Mouse (Mus musculus): Measurements from ENCODE around the gene Trp53inp2.

Gene Trp53inp2

GRCm38 (mm10) chr2:155385731-155386533 lies 5.1 kb downstream of the Trp53inp2 start:
- no peak for DNase-seq

DNA sequence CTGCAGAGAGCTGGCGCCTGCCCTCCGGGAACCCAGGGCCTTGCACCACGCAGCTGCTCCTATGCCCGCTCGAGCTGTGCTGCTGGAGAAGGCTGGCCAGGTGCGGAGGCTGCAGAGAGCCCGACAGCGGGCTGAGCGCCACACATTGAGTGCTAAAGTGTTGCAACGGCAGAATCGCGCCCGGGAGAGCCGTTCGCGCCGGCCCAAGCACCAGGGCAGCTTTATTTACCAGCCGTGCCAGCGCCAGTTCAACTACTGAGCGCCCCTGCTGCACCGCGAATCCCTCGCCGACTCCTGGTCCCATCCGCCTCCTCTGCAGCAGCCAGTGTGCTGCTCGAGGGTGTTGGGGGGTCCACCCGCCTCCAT lies 5.7 kb downstream of the Trp53inp2 start:
- DNase-seq = peak; percentile 4

DNA sequence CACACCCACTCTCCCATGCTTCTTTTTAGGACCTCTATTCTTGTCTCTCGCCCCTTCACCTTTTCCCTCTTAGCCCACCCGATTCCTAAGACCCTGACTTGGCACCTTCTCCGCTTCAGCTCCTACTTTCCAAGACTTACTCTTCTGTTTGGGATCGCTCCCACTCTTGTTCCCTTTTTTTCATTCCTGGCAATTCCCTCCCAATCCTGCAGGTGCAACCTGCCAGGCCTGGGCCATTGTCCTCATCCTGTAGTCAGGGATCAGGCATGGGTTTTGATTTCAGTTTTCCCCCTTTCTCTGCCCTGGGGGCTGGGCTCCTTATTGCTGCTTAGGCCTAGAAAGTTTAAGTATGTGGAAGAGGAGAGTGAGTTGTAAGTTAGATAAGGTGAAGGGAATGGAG lies 6.2 kb downstream of the Trp53inp2 start:
- no peak for DNase-seq

- DNase-seq = no peak
These were observed 7.7 kb downstream of the Trp53inp2 start for GRCm38 (mm10) chr2:155388573-155388972.

- DNase-seq = no peak
These were observed 13.7 kb downstream of the Trp53inp2 start for GRCm38 (mm10) chr2:155394586-155394985.

DNA sequence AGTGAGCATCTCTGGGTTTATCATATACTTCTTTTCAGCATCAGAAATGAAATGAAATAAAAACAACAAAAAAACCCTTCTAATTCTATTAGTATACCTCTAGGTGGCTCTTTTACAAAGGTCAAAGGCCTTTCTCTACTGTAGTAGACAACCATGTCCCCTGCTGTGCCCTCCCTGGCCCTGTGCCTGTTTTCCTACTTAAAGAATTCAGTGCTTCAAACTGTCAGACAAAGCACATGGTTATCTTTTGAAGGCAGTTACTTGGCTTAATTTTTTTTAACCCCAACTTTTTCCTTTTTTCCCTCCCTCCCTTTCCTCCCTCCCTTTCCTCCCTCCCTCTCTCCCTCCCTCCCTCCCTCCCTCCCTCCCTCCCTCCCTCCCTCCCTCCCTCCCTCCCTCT lies 19.4 kb downstream of the Trp53inp2 start:
- DNase-seq = no peak

DNA sequence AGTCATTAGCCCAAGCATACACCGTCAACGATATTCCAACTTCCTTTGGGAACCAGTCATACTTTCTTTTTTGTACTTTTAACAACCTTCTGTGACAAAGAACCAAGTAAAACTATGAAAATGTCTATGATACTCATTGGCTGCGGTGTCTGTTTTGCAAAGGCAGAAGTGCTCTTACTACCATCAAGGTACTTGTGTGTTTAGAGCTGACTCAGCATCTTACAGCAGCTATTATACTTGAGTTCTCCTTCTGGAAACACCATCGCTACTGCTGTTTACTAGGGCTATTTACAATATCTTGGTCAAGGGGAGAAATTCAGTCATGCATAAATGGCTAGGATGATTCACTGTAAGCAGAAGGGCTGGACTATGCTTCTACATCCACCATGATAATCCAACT lies 21.1 kb downstream of the Trp53inp2 start:
- DNase-seq = no peak

GRCm38 (mm10) chr2:155404635-155405034 lies 23.8 kb downstream of the Trp53inp2 start:
- DNase-seq = no peak

DNA sequence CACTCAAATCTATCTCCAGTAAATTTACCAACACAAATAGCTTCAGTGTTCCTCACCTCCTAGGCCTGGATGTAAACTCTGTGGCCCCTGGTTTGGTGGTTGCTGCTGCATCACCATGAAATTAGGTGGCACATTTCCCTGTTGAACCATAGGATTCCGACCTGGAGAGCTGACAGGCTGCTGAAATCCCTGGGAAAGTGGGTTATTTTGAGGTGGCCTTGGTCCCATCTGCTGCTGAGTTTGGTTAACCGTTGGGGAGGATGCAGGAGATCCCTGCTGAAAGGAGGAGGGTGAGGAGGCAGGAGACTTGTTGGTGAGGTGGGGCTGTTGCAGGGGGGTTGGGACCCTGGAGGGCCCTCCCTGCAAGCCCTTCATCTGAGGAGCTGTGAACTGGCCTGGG lies 40.1 kb downstream of the Trp53inp2 start:
- no peak for DNase-seq

DNA sequence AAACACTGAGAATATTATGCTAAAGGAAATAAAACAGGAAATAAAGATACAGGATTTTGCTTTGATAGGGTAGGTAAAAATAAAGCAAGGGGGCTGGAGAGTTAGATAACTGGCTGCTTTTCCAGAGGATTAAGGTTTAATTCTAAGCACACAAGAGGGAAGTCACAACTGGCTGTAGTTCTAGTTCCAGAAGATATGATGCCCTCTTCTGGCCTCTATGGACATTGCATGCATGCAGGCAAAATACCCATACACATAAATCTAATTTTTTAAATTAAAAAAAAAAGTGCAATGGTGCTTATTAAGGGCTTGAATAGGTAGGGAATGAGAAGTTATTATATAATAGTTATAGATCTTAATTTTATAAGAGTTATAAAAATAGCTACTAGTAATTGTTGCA lies 55.6 kb downstream of the Trp53inp2 start:
- DNase-seq = peak; percentile 21

Data from thymus, postnatal 25 days (tissue).